In the genomic region with DNA sequence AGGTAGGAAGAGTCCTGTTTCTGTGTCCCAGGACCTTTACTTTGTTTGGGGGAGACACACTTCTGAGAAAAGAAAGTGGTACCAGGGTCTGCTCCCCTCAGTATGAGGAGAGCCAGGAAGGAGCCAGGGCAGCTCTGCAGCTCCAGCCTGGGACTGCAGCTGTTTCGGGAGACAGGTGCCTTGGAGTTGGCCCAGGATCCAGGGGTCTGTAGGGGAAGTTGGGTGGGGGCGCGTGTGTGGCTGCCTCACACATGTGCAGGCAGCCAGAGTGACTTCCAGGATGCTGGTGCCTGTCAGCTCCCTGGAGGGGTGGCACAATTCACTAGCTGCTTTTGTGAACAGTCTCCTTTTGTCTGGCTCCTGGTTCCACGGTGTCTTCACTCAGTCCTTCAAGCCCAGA, we compare ENCODE assay signal across 9 mouse cellular contexts. TPM values are rescaled to one million over a fixed set of nuclear protein-coding genes. Genes with fewer than 3 reads are reported as not detected.
DNase-seq lines count a peak whose midpoint lies in the region; ATAC-seq and TF ChIP-seq lines count a peak whose summit lies in the region.
"Had no signal": no experiment of that assay in that cellular context is flagged by ENCODE, and none has a peak within 500 bp of the region (broad histone marks: within the 10 kb centered on the region; RNA-seq: fewer than 3 reads in every experiment).

No protein-coding gene starts in this region.

- ATAC-seq in liver, embryonic 12.5 days = no peak

- peak overlapping the region; percentile 96 for H3K27ac ChIP-seq in gastrocnemius, adult 2 months
- H3K27ac ChIP-seq in liver, embryonic 12.5 days = no peak overlapping the region

- intact Hi-C loops in gastrocnemius, adult 2 months (cut with DNase I) = no loop called here

- 29% methylated on average over 4 of the region's 4 CpGs for WGBS in liver, embryonic 12.5 days (ENCODE audit: insufficient replicate concordance)

- peak overlapping the region; percentile 78 for H3K4me3 ChIP-seq in gastrocnemius, adult 2 months
- no peak overlapping the region for H3K4me3 ChIP-seq in liver, embryonic 12.5 days

- DNase-seq in gastrocnemius, adult 2 months = no peak
- no peak for DNase-seq in gastrocnemius, postnatal 10 days
- DNase-seq in retina, postnatal 1 day = peak; percentile 31
- DNase-seq in retina, embryonic 14.5 days (ENCODE audit: low spot score) = no peak
- DNase-seq in right cerebral cortex, adult 18-20 months = no peak
- no peak for DNase-seq in right cerebral cortex, postnatal 4 days
- DNase-seq in urinary bladder, postnatal 36 days (ENCODE audit: low spot score in 2 of 2) = no peak
- DNase-seq: adrenal gland, postnatal 25 days had no signal

- H3K4me1 ChIP-seq in liver, embryonic 12.5 days = peaks cover 12% of the 10 kb centered on the region

- no peak for TF ChIP-seq CTCF in gastrocnemius, adult 2 months (IDR thresholded peaks at IDR 0.05)

- no peak overlapping the region for H3K9ac ChIP-seq in liver, embryonic 12.5 days

- H3K36me3 ChIP-seq in liver, embryonic 12.5 days = no peaks in the 10 kb centered on the region

- H3K9me3 ChIP-seq in liver, embryonic 12.5 days (replicated peaks) = no peaks in the 10 kb centered on the region

- H3K4me2 ChIP-seq in liver, embryonic 12.5 days = peak overlapping the region; percentile 72; the same call in 1 of the 2 replicates

- peaks cover 83% of the 10 kb centered on the region for H3K27me3 ChIP-seq in liver, embryonic 12.5 days (replicated peaks)

RNA-seq across cellular contexts. Expression of gene Dok7, which starts 1.0 kb away (rescaled TPM):
- 10 to 100 TPM; 21.8 to 31.9 TPM for total RNA-seq in gastrocnemius, adult 2 months (2021)
- 10 to 100 TPM; 25.8 to 30.4 TPM for total RNA-seq in gastrocnemius, postnatal 10 days (2021)
- polyA plus RNA-seq in liver, embryonic 12.5 days (2016; fragmentation: Nextera tagmentation; extraction: Ambion mirVana) = 0.07 TPM in 1 of 2 replicates, not detected in the other

RNA-seq across cellular contexts. Expression of gene Hgfac, which starts 16.3 kb away (rescaled TPM):
- total RNA-seq in gastrocnemius, adult 2 months (2021) = under 1 TPM; 0.25 to 0.48 TPM
- 1 to 10 TPM in 1 of 2 experiments, under 1 TPM in 1; 0.40 to 1.1 TPM for total RNA-seq in gastrocnemius, postnatal 10 days (2021)
- polyA plus RNA-seq in liver, embryonic 12.5 days (2016; fragmentation: Nextera tagmentation; extraction: Ambion mirVana) = 43.3 and 44.1 TPM in 2 replicates

RNA-seq across cellular contexts. Expression of gene Lrpap1, which starts 48.0 kb away (rescaled TPM):
- 10 to 100 TPM; 28.2 to 30.2 TPM for total RNA-seq in gastrocnemius, adult 2 months (2021)
- total RNA-seq in gastrocnemius, postnatal 10 days (2021) = 10 to 100 TPM; 37.2 to 42.7 TPM
- 77.1 and 78.4 TPM in 2 replicates for polyA plus RNA-seq in liver, embryonic 12.5 days (2016; fragmentation: Nextera tagmentation; extraction: Ambion mirVana)
